Mouse (Mus musculus): ENCODE data around the gene Plcd3. TPM values are rescaled to one million over a fixed set of nuclear protein-coding genes. Genes with fewer than 3 reads are reported as not detected.
A peak's percentile ranks its signal among the peaks of the same experiment; 100 is the strongest.

Gene Plcd3
- polyA plus RNA-seq, 1 experiment = not detected

- peaks cover 19% of the 10 kb centered on the region for H3K4me1 ChIP-seq (ENCODE audit: control insufficient read depth, insufficient read depth, low read length)
- H3K4me3 ChIP-seq (ENCODE audit: insufficient read depth, low read depth, low read length) = no peak overlapping the region
- TF ChIP-seq CTCF (IDR thresholded peaks at IDR 0.05; ENCODE audit: insufficient read depth, low read depth, low read length) (no peak), POLR2A (IDR thresholded peaks at IDR 0.05; ENCODE audit: insufficient read depth, low read depth, low read length) (no peak)
- WGBS = 21% methylated on average over 5 of the region's 5 CpGs
- H3K27ac ChIP-seq (ENCODE audit: insufficient read depth, low read depth, low read length) = no peak overlapping the region
These were observed 18.2 kb upstream of the Plcd3 start for GRCm38 (mm10) chr11:103119609-103120008.

GRCm38 (mm10) chr11:103118866-103119265 is 17.4 kb upstream of the Plcd3 start:
- TF ChIP-seq CTCF (IDR thresholded peaks at IDR 0.05; ENCODE audit: insufficient read depth, low read depth, low read length) (no peak), POLR2A (IDR thresholded peaks at IDR 0.05; ENCODE audit: insufficient read depth, low read depth, low read length) (no peak)
- no peak overlapping the region for H3K4me3 ChIP-seq (ENCODE audit: insufficient read depth, low read depth, low read length)
- no peak overlapping the region for H3K27ac ChIP-seq (ENCODE audit: insufficient read depth, low read depth, low read length)
- WGBS = 52% methylated on average over 2 of the region's 2 CpGs
- peaks cover 19% of the 10 kb centered on the region for H3K4me1 ChIP-seq (ENCODE audit: control insufficient read depth, insufficient read depth, low read length)

DNA sequence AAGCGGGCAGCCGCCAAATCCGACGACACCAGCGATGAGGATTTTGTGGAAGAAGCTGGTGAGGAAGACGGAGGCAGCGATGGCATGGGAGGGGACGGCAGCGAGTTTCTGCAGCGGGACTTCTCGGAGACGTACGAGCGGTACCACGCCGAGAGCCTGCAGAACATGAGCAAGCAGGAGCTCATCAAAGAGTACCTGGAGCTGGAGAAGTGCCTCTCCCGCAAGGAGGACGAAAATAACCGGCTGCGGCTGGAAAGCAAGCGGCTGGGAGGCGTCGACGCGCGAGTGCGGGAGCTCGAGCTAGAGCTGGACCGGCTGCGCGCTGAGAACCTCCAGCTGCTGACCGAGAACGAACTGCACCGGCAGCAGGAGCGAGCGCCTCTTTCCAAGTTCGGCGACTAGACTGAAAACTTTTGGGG is 16.1 kb upstream of the Plcd3 start:
- H3K4me3 ChIP-seq (ENCODE audit: insufficient read depth, low read depth, low read length) = peak overlapping the region; percentile 90
- peaks cover 21% of the 10 kb centered on the region for H3K4me1 ChIP-seq (ENCODE audit: control insufficient read depth, insufficient read depth, low read length)
- H3K27ac ChIP-seq (ENCODE audit: insufficient read depth, low read depth, low read length) = peak overlapping the region; percentile 43
- 0 out of 2 replicates have a peak, but pooled peaks have one; percentile 2 for TF ChIP-seq CTCF (IDR thresholded peaks at IDR 0.05; ENCODE audit: insufficient read depth, low read depth, low read length)
- no peak for TF ChIP-seq POLR2A (IDR thresholded peaks at IDR 0.05; ENCODE audit: insufficient read depth, low read depth, low read length)
- WGBS = under 1% methylated on average over 38 of the region's 38 CpGs

GRCm38 (mm10) chr11:103116959-103117590 is 15.6 kb upstream of the Plcd3 start:
- H3K27ac ChIP-seq (ENCODE audit: insufficient read depth, low read depth, low read length) = peak overlapping the region; percentile 43
- TF ChIP-seq CTCF (IDR thresholded peaks at IDR 0.05; ENCODE audit: insufficient read depth, low read depth, low read length) = peak; percentile 70; the same call in 1 of the 2 replicates
- no peak for TF ChIP-seq POLR2A (IDR thresholded peaks at IDR 0.05; ENCODE audit: insufficient read depth, low read depth, low read length)
- peak overlapping the region; percentile 90 for H3K4me3 ChIP-seq (ENCODE audit: insufficient read depth, low read depth, low read length)
- peaks cover 26% of the 10 kb centered on the region for H3K4me1 ChIP-seq (ENCODE audit: control insufficient read depth, insufficient read depth, low read length)
- WGBS = under 1% methylated on average over 35 of the region's 35 CpGs

- WGBS = under 1% methylated on average over 52 of the region's 53 CpGs
These were observed 14.8 kb upstream of the Plcd3 start, which contains the start of gene Hexim1 for GRCm38 (mm10) chr11:103116008-103116818. Hexim1 (plus strand) TSS chr11:103116231.

GRCm38 (mm10) chr11:103115163-103116007 is 13.9 kb upstream of the Plcd3 start:
- under 1% methylated on average over 34 of the region's 34 CpGs for WGBS
- Histone ChIP-seq H3K4me1 (ENCODE audit: control insufficient read depth, insufficient read depth, low read length) (peaks cover 35% of the 10 kb centered on the region), H3K27ac (ENCODE audit: insufficient read depth, low read depth, low read length) (peak overlapping the region; percentile 100), H3K4me3 (ENCODE audit: insufficient read depth, low read depth, low read length) (peak overlapping the region; percentile 99)
- TF ChIP-seq CTCF (IDR thresholded peaks at IDR 0.05; ENCODE audit: insufficient read depth, low read depth, low read length) (no peak), POLR2A (IDR thresholded peaks at IDR 0.05; ENCODE audit: insufficient read depth, low read depth, low read length) (peak; percentile 53)

More at GRCm38 (mm10) chr11:103116008-103116818, 14.8 kb upstream of the Plcd3 start, which contains the start of gene Hexim1:
- peaks cover 35% of the 10 kb centered on the region for H3K4me1 ChIP-seq (ENCODE audit: control insufficient read depth, insufficient read depth, low read length)
- H3K4me3 ChIP-seq (ENCODE audit: insufficient read depth, low read depth, low read length) = peak within 1 kb of the TSS; percentile 99
- no peak for TF ChIP-seq CTCF (IDR thresholded peaks at IDR 0.05; ENCODE audit: insufficient read depth, low read depth, low read length)
- TF ChIP-seq POLR2A (IDR thresholded peaks at IDR 0.05; ENCODE audit: insufficient read depth, low read depth, low read length) = peak; percentile 97
- peak within 1 kb of the TSS; percentile 100 for H3K27ac ChIP-seq (ENCODE audit: insufficient read depth, low read depth, low read length)

DNA sequence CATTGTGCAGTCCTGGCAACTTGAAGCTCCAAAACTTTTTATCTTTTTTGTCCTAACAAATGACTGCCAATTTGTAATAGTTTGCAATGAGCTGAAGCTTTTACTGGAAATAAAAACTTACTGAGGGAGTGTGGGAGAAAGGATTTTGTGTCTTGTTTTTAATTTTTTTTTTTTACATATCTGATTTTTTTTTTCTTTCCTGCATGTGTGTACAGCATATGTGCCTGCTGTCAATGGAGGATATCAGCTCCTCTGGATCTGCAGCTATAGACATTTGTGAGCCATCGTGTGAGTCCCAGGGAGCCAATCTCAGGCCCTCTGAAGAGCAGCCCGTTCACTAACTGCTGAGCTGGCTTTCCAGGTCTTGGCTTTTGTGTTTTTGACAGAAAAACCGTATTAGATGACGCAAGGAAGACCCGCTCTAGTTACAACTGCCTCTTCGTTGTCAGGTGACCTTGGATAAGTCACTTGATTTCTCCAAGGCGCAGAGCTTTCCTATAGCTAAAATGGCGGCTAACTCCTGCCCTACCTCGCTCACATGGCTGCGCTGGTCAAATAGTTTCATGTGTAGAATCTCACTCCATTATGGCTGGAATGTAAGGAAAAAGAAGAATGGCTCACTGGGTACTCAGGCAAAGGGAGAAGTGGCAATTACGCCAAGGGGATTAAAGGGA is 12.9 kb upstream of the Plcd3 start:
- TF ChIP-seq POLR2A (IDR thresholded peaks at IDR 0.05; ENCODE audit: insufficient read depth, low read depth, low read length) (no peak), CTCF (IDR thresholded peaks at IDR 0.05; ENCODE audit: insufficient read depth, low read depth, low read length) (no peak)
- H3K4me1 ChIP-seq (ENCODE audit: control insufficient read depth, insufficient read depth, low read length) = peaks cover 31% of the 10 kb centered on the region
- 80% methylated on average over 11 of the region's 11 CpGs for WGBS
- H3K4me3 ChIP-seq (ENCODE audit: insufficient read depth, low read depth, low read length) = peak overlapping the region; percentile 99
- H3K27ac ChIP-seq (ENCODE audit: insufficient read depth, low read depth, low read length) = peak overlapping the region; percentile 100

DNA sequence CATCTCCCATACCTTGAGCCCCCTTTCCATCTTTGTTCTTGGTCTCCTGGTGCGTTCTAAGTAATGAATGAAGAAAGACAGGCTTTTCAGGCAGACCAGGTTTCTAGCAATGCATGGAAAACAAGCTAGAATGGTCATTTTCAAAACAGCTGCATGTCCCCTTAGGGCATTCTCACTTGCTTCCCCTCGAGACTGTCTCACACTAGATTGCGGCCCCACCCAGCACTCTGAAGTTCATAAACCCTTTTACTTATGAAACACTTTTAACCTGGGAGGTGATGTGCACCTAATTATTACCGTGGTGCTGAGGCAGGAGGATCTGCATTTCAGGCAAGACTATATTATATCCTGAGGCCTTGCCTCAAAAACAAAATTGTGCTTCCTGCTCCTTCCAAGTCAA is 12.3 kb upstream of the Plcd3 start:
- Histone ChIP-seq H3K4me1 (ENCODE audit: control insufficient read depth, insufficient read depth, low read length) (peaks cover 31% of the 10 kb centered on the region), H3K4me3 (ENCODE audit: insufficient read depth, low read depth, low read length) (no peak overlapping the region), H3K27ac (ENCODE audit: insufficient read depth, low read depth, low read length) (no peak overlapping the region)
- 79% methylated on average over 4 of the region's 4 CpGs for WGBS
- TF ChIP-seq CTCF (IDR thresholded peaks at IDR 0.05; ENCODE audit: insufficient read depth, low read depth, low read length) = no peak
- TF ChIP-seq POLR2A (IDR thresholded peaks at IDR 0.05; ENCODE audit: insufficient read depth, low read depth, low read length) = no peak
